In genomic region chr2:48154706-48155105, GRCm38 (mm10) we compare ENCODE assay signal across 25 mouse cellular contexts.
DNase-seq lines count a peak whose midpoint lies in the region; ATAC-seq and TF ChIP-seq lines count a peak whose summit lies in the region.
"Had no signal": no experiment of that assay in that cellular context is flagged by ENCODE, and none has a peak within 500 bp of the region (broad histone marks: within the 10 kb centered on the region; RNA-seq: fewer than 3 reads in every experiment).

No protein-coding gene starts in this region.

- WGBS in stomach, postnatal 0 days, result 64% methylated on average over 3 of the region's 3 CpGs

- H3K9ac ChIP-seq in stomach, postnatal 0 days (ENCODE audit: low read length), result no peak overlapping the region
- H3K9ac ChIP-seq: embryonic facial prominence, embryonic 12.5 days; embryonic facial prominence, embryonic 15.5 days; forebrain, embryonic 12.5 days; forebrain, embryonic 15.5 days; heart, embryonic 12.5 days; heart, embryonic 15.5 days; hindbrain, embryonic 13.5 days had no signal

- no peaks in the 10 kb centered on the region for H3K27me3 ChIP-seq in stomach, postnatal 0 days (ENCODE audit: control insufficient read depth, insufficient read depth, low read length)
- H3K27me3 ChIP-seq: embryonic facial prominence, embryonic 12.5 days; embryonic facial prominence, embryonic 15.5 days; forebrain, embryonic 12.5 days; forebrain, embryonic 15.5 days; heart, embryonic 12.5 days; heart, embryonic 15.5 days; hindbrain, embryonic 13.5 days had no signal

- H3K36me3 ChIP-seq in stomach, postnatal 0 days (ENCODE audit: control insufficient read depth, insufficient read depth, low read length), result no peaks in the 10 kb centered on the region
- H3K36me3 ChIP-seq: embryonic facial prominence, embryonic 12.5 days; embryonic facial prominence, embryonic 15.5 days; forebrain, embryonic 12.5 days; forebrain, embryonic 15.5 days; heart, embryonic 12.5 days; heart, embryonic 15.5 days; hindbrain, embryonic 10.5 days; hindbrain, embryonic 13.5 days had no signal

- intact Hi-C loops in left cerebral cortex, postnatal 10 days (cut with DNase I), result no loop called here

- no peak for ATAC-seq in stomach, postnatal 0 days (ENCODE audit: low FRiP score, low TSS enrichment)
- ATAC-seq: CD4-positive, CD25-positive, alpha-beta regulatory T cell, adult 4 months; forebrain, embryonic 15.5 days; hindbrain, embryonic 16.5 days had no signal

- no peaks in the 10 kb centered on the region for H3K4me1 ChIP-seq in stomach, postnatal 0 days (replicated peaks; ENCODE audit: control insufficient read depth, insufficient read depth)
- H3K4me1 ChIP-seq: embryonic facial prominence, embryonic 12.5 days; embryonic facial prominence, embryonic 15.5 days; forebrain, embryonic 12.5 days; forebrain, embryonic 15.5 days; heart, embryonic 12.5 days; heart, embryonic 15.5 days; hindbrain, embryonic 10.5 days; hindbrain, embryonic 13.5 days had no signal

- TF ChIP-seq CTCF in stomach, postnatal 0 days (IDR thresholded peaks at IDR 0.05; ENCODE audit: low read depth), result no peak

- H3K4me2 ChIP-seq in stomach, postnatal 0 days (replicated peaks; ENCODE audit: low read depth), result no peak overlapping the region
- H3K4me2 ChIP-seq: embryonic facial prominence, embryonic 12.5 days; embryonic facial prominence, embryonic 15.5 days; forebrain, embryonic 12.5 days; forebrain, embryonic 15.5 days; heart, embryonic 12.5 days; heart, embryonic 15.5 days; hindbrain, embryonic 13.5 days had no signal

- no peaks in the 10 kb centered on the region for H3K9me3 ChIP-seq in stomach, postnatal 0 days (ENCODE audit: control insufficient read depth, low read length)
- H3K9me3 ChIP-seq: embryonic facial prominence, embryonic 12.5 days; embryonic facial prominence, embryonic 15.5 days; forebrain, embryonic 12.5 days; forebrain, embryonic 15.5 days; heart, embryonic 12.5 days; heart, embryonic 15.5 days; hindbrain, embryonic 10.5 days; hindbrain, embryonic 13.5 days had no signal

- TF ChIP-seq EP300 in stomach, postnatal 0 days (optimal IDR thresholded peaks at IDR 0.05), result no peak

- H3K27ac ChIP-seq in stomach, postnatal 0 days (replicated peaks), result no peak overlapping the region
- H3K27ac ChIP-seq: embryonic facial prominence, embryonic 12.5 days; embryonic facial prominence, embryonic 15.5 days; forebrain, embryonic 12.5 days; forebrain, embryonic 15.5 days; heart, embryonic 15.5 days; hindbrain, embryonic 10.5 days; hindbrain, embryonic 13.5 days had no signal

- peak; percentile 13 for DNase-seq in brain, adult 2 months (ENCODE audit: low read depth, low spot score)
- peak; percentile 11 to 72 for DNase-seq in layer of hippocampus, adult 18-20 months (ENCODE audit: low spot score in 2 of 2)
- DNase-seq in layer of hippocampus, adult 9-11 months, result peak; percentile 31
- peak; percentile 6 for DNase-seq in telencephalon, adult 2 months (ENCODE audit: low read depth, low spot score)
- no peak for DNase-seq in stomach, postnatal 0 days (ENCODE audit: low spot score)
- DNase-seq in left cerebral cortex, postnatal 10 days (ENCODE audit: extremely low spot score in 1 of 2, low spot score in 2 of 2), result no peak
- DNase-seq: adrenal gland, adult 2 months; adrenal gland, postnatal 14 days; cerebellum, adult 18-20 months; cerebellum, adult 9-10 months; cerebellum, postnatal 14 days; gastrocnemius, postnatal 25 days; heart, adult 18-20 months; heart, postnatal 10 days; heart, postnatal 36 days had no signal

- no peak overlapping the region for H3K4me3 ChIP-seq in stomach, postnatal 0 days (ENCODE audit: low read depth, low read length)
- H3K4me3 ChIP-seq: embryonic facial prominence, embryonic 12.5 days; embryonic facial prominence, embryonic 15.5 days; forebrain, embryonic 12.5 days; forebrain, embryonic 15.5 days; heart, embryonic 12.5 days; heart, embryonic 15.5 days; hindbrain, embryonic 10.5 days; hindbrain, embryonic 13.5 days had no signal

Comparison
In these comparisons a context has a peak if more than half of its experiments do, and no peak if none do; other contexts are left out.
1. DNase-seq: peak in brain, adult 2 months (single experiment), layer of hippocampus, adult 18-20 months (2 of 2), layer of hippocampus, adult 9-11 months (single experiment) and telencephalon, adult 2 months (single experiment); none in stomach, postnatal 0 days (single experiment) and left cerebral cortex, postnatal 10 days (0 of 2).